Comparison of ENCODE assay signal across 28 mouse cellular contexts in the genomic region with DNA sequence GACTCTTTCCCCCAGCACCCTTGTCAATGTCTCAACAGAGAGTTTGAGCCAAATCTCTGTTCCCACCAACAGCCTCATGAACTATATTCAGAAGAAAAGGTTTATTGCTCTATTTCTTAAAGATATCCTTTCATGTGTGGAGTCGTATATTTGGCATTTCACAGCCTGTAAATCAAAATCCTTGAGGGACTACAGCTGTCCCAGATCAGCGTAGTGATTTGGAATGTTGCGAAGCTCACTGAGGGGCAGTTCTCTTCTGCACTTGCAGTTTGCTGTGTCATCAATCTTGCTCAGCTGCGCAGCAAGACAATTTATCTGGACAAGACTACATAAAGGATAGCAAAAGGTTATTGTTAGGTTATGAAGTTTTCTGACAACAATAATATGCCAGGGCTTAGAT.
DNase-seq lines count a peak whose midpoint lies in the region; ATAC-seq lines count a peak whose summit lies in the region.
"Had no signal": no experiment of that assay in that cellular context is flagged by ENCODE, and none has a peak within 500 bp of the region (broad histone marks: within the 10 kb centered on the region; RNA-seq: fewer than 3 reads in every experiment).

No protein-coding gene starts in this region.

- H3K4me2 ChIP-seq in lung, embryonic 16.5 days (ENCODE audit: low read depth, low read length), result no peak overlapping the region
- H3K4me2 ChIP-seq: embryonic facial prominence, embryonic 12.5 days; embryonic facial prominence, embryonic 15.5 days; forebrain, embryonic 12.5 days; forebrain, embryonic 15.5 days; heart, embryonic 13.5 days; hindbrain, embryonic 13.5 days; intestine, embryonic 15.5 days had no signal

- no peaks in the 10 kb centered on the region for H3K4me1 ChIP-seq in lung, embryonic 16.5 days (replicated peaks; ENCODE audit: control insufficient read depth, insufficient read depth, low read length)
- H3K4me1 ChIP-seq: embryonic facial prominence, embryonic 12.5 days; embryonic facial prominence, embryonic 15.5 days; forebrain, embryonic 12.5 days; forebrain, embryonic 15.5 days; heart, embryonic 10.5 days; heart, embryonic 13.5 days; hindbrain, embryonic 13.5 days; intestine, embryonic 15.5 days had no signal

- ATAC-seq in lung, embryonic 16.5 days (ENCODE audit: low read depth), result peak; percentile 62; the same call in 1 of the 2 replicates
- ATAC-seq: activated CD4-positive, CD25-positive, alpha-beta regulatory T cell, adult 4 months; forebrain, embryonic 15.5 days; hindbrain, embryonic 16.5 days; intestine, embryonic 15.5 days had no signal

- 31% methylated on average over 4 of the region's 4 CpGs for WGBS in lung, embryonic 16.5 days

- H3K27ac ChIP-seq in lung, embryonic 16.5 days (ENCODE audit: low read length), result no peak overlapping the region
- H3K27ac ChIP-seq: embryonic facial prominence, embryonic 12.5 days; embryonic facial prominence, embryonic 15.5 days; forebrain, embryonic 12.5 days; forebrain, embryonic 15.5 days; heart, adult 2 months; heart, embryonic 10.5 days; heart, embryonic 13.5 days; hindbrain, embryonic 13.5 days; intestine, embryonic 15.5 days had no signal

- DNase-seq in embryo, embryonic 11 days, result peak; percentile 5
- DNase-seq in embryo, embryonic 9.5 days (ENCODE audit: extremely low spot score), result no peak
- no peak for DNase-seq in lung, adult 18-20 months
- DNase-seq in NIH3T3 (ENCODE audit: low read depth), result peak; percentile 34
- DNase-seq in mesoderm, embryonic 11.5 days (ENCODE audit: low read depth, low spot score), result peak; percentile 37
- no peak for DNase-seq in kidney, postnatal 10 days
- DNase-seq: adrenal gland, adult 8-10 months; adrenal gland, postnatal 25 days; B cell, adult 2 months; cerebellum, adult 11-12 months; cerebellum, adult 8-10 months; cerebellum, postnatal 10 days; cerebellum, postnatal 36 days; gastrocnemius, postnatal 10 days; gastrocnemius, postnatal 36 days; heart, adult 2 months had no signal

- H3K27me3 ChIP-seq in lung, embryonic 16.5 days (ENCODE audit: control insufficient read depth, insufficient read depth, low read depth, low read length), result no peaks in the 10 kb centered on the region
- H3K27me3 ChIP-seq: CH12.LX; embryonic facial prominence, embryonic 12.5 days; embryonic facial prominence, embryonic 15.5 days; forebrain, embryonic 12.5 days; forebrain, embryonic 15.5 days; heart, embryonic 13.5 days; hindbrain, embryonic 13.5 days; intestine, embryonic 15.5 days had no signal

- no peak overlapping the region for H3K4me3 ChIP-seq in lung, embryonic 16.5 days (ENCODE audit: low read length)
- H3K4me3 ChIP-seq: embryonic facial prominence, embryonic 12.5 days; embryonic facial prominence, embryonic 15.5 days; forebrain, embryonic 12.5 days; forebrain, embryonic 15.5 days; heart, adult 2 months; heart, embryonic 10.5 days; heart, embryonic 13.5 days; hindbrain, embryonic 13.5 days; intestine, embryonic 15.5 days had no signal

- no peaks in the 10 kb centered on the region for H3K9me3 ChIP-seq in lung, embryonic 16.5 days (ENCODE audit: control insufficient read depth, low read length)
- H3K9me3 ChIP-seq: embryonic facial prominence, embryonic 12.5 days; embryonic facial prominence, embryonic 15.5 days; forebrain, embryonic 12.5 days; forebrain, embryonic 15.5 days; heart, embryonic 10.5 days; heart, embryonic 13.5 days; hindbrain, embryonic 13.5 days; intestine, embryonic 15.5 days had no signal

- H3K9ac ChIP-seq in lung, embryonic 16.5 days (ENCODE audit: low read length), result no peak overlapping the region
- H3K9ac ChIP-seq: embryonic facial prominence, embryonic 12.5 days; embryonic facial prominence, embryonic 15.5 days; forebrain, embryonic 12.5 days; forebrain, embryonic 15.5 days; heart, embryonic 13.5 days; hindbrain, embryonic 13.5 days; intestine, embryonic 15.5 days had no signal

- H3K36me3 ChIP-seq in lung, embryonic 16.5 days (ENCODE audit: control insufficient read depth, insufficient read depth, low read length), result no peaks in the 10 kb centered on the region
- H3K36me3 ChIP-seq: embryonic facial prominence, embryonic 12.5 days; embryonic facial prominence, embryonic 15.5 days; forebrain, embryonic 12.5 days; forebrain, embryonic 15.5 days; heart, embryonic 10.5 days; heart, embryonic 13.5 days; hindbrain, embryonic 13.5 days; intestine, embryonic 15.5 days had no signal

Comparison
In these comparisons a context has a peak if more than half of its experiments do, and no peak if none do; other contexts are left out.
1. DNase-seq: peak in embryo, embryonic 11 days (single experiment), NIH3T3 (single experiment) and mesoderm, embryonic 11.5 days (single experiment); none in embryo, embryonic 9.5 days (single experiment), lung, adult 18-20 months (0 of 2) and kidney, postnatal 10 days (single experiment).